Mouse (Mus musculus) hindbrain, embryonic 16.5 days (tissue): Measurements from ENCODE around the gene Sstr4. TPM values are rescaled to one million over a fixed set of nuclear protein-coding genes. Genes with fewer than 3 reads are reported as not detected.
A peak's percentile ranks its signal among the peaks of the same experiment; 100 is the strongest.

ENCODE experiments used
- ATAC-seq: fragments of 200-750 bp; cut with Nextera tagmentation; 2 replicates; pipeline ENCODE4 v1.8.0; 2017; ENCODE audit warnings: moderate TSS enrichment, moderate library complexity
- H3K27ac ChIP-seq: fragments of 300-500 bp; sonication (generic); 2 replicates; pipeline ENCODE4 v1.5.1; 2014; ENCODE audit warnings: low read depth, mild to moderate bottlenecking, control low read depth, low read length, moderate library complexity
- H3K27me3 ChIP-seq: fragments of 300-500 bp; sonication (generic); replicated peaks from 2 replicates; pipeline ENCODE4 v1.6.1; 2014; ENCODE audit warnings: low read length; ENCODE audit not compliant: control insufficient read depth, insufficient read depth
- H3K36me3 ChIP-seq: fragments of 300-500 bp; sonication (generic); 2 replicates; pipeline ENCODE4 v1.6.1; 2014; ENCODE audit warnings: mild to moderate bottlenecking, low read length, moderate library complexity, mixed read lengths; ENCODE audit not compliant: control insufficient read depth, insufficient read depth
- H3K4me1 ChIP-seq: fragments of 300-500 bp; sonication (generic); 2 replicates; pipeline ENCODE4 v1.6.1; 2014; ENCODE audit warnings: low read depth, low read length; ENCODE audit not compliant: control insufficient read depth, insufficient read depth
- H3K4me2 ChIP-seq: fragments of 300-500 bp; sonication (generic); 2 replicates; pipeline ENCODE4 v1.6.1; 2014; ENCODE audit warnings: mild to moderate bottlenecking, low read length, control low read depth, moderate library complexity
- H3K4me3 ChIP-seq: fragments of 300-500 bp; sonication (generic); 2 replicates; pipeline ENCODE4 v1.5.1; 2014; ENCODE audit warnings: mild to moderate bottlenecking, low read length, control low read depth, moderate library complexity
- H3K9ac ChIP-seq: fragments of 300-500 bp; sonication (generic); 2 replicates; pipeline ENCODE4 v1.6.1; 2014; ENCODE audit warnings: low read depth, mild to moderate bottlenecking, control low read depth, low read length, moderate library complexity
- H3K9me3 ChIP-seq: fragments of 300-500 bp; sonication (generic); 2 replicates; pipeline ENCODE4 v1.6.1; 2014; ENCODE audit warnings: mild to moderate bottlenecking, low read length, moderate library complexity; ENCODE audit not compliant: control insufficient read depth
- WGBS: fragments of 180-500 bp; shearing (Covaris S2); extraction: QIAGEN DNeasy Blood & Tissue Kit; methylation state at CpG from one replicate; pipeline ENCODE4 v1.1.7; 2014; 5-methylcytosine and 5-hydroxymethylcytosine counted together
- polyA plus RNA-seq: library from polyadenylated mRNA; unstranded; fragments of >200 nt; fragmentation: Nextera tagmentation; extraction: Ambion mirVana; gene quantifications from 2 replicates; pipeline ENCODE4 v1.2.1, GENCODE M21; 2015

The Sstr4 gene
- polyA plus RNA-seq, 1 experiment from 2014 or later = 4.2 TPM

GRCm38 (mm10) chr2:148406160-148406970, 11.2 kb downstream of the Sstr4 start:
- peak overlapping the region; percentile 65 for H3K4me2 ChIP-seq
- 9% methylated on average over 34 of the region's 34 CpGs for WGBS
- H3K4me1 ChIP-seq = peaks cover 21% of the 10 kb centered on the region
- peak; percentile 37; the same call in 1 of the 2 replicates for ATAC-seq
- H3K27ac ChIP-seq = no peak overlapping the region
- no peaks in the 10 kb centered on the region for H3K36me3 ChIP-seq
- H3K27me3 ChIP-seq = peaks cover 31% of the 10 kb centered on the region
- H3K4me3 ChIP-seq = peak overlapping the region; percentile 41
- H3K9me3 ChIP-seq = no peaks in the 10 kb centered on the region
- H3K9ac ChIP-seq = 0 out of 2 replicates have a peak overlapping the region, but pooled peaks have one; percentile 0

- peak; percentile 43 for ATAC-seq
- Histone ChIP-seq H3K36me3 (no peaks in the 10 kb centered on the region), H3K4me2 (peak overlapping the region; percentile 65), H3K9ac (peak overlapping the region; percentile 54), H3K4me1 (peaks cover 21% of the 10 kb centered on the region), H3K4me3 (peak overlapping the region; percentile 41), H3K9me3 (no peaks in the 10 kb centered on the region), H3K27ac (no peak overlapping the region), H3K27me3 (peaks cover 31% of the 10 kb centered on the region)
- 5% methylated on average over 55 of the region's 55 CpGs for WGBS
These were observed 12.1 kb downstream of the Sstr4 start for GRCm38 (mm10) chr2:148406971-148407869.

GRCm38 (mm10) chr2:148407870-148408760, 13.0 kb downstream of the Sstr4 start, which contains the start of gene Thbd:
Gene Thbd (minus strand): TSS chr2:148408188.
- H3K27me3 ChIP-seq = peaks cover 31% of the 10 kb centered on the region
- no peak within 1 kb of the TSS for H3K27ac ChIP-seq
- peak; percentile 55 for ATAC-seq

GRCm38 (mm10) chr2:148408761-148409120, 13.6 kb downstream of the Sstr4 start:
- 9% methylated on average over 6 of the region's 6 CpGs for WGBS
- H3K36me3 ChIP-seq = no peaks in the 10 kb centered on the region
- no peak overlapping the region for H3K4me3 ChIP-seq
- no peak; the same call in 1 of the 2 replicates for ATAC-seq
- peaks cover 21% of the 10 kb centered on the region for H3K4me1 ChIP-seq
- H3K27me3 ChIP-seq = peaks cover 31% of the 10 kb centered on the region
- no peak overlapping the region for H3K9ac ChIP-seq
- H3K27ac ChIP-seq = no peak overlapping the region
- H3K4me2 ChIP-seq = no peak overlapping the region; the same call in 1 of the 2 replicates
- H3K9me3 ChIP-seq = no peaks in the 10 kb centered on the region

More at GRCm38 (mm10) chr2:148407870-148408760, 13.0 kb downstream of the Sstr4 start, which contains the start of gene Thbd:
- WGBS = 2% methylated on average over 35 of the region's 35 CpGs
- Histone ChIP-seq H3K9ac (peak within 1 kb of the TSS; percentile 54), H3K4me3 (peak within 1 kb of the TSS; percentile 41), H3K4me1 (peaks cover 21% of the 10 kb centered on the region), H3K4me2 (peak within 1 kb of the TSS; percentile 65), H3K9me3 (no peaks in the 10 kb centered on the region), H3K36me3 (no peaks in the 10 kb centered on the region)

GRCm38 (mm10) chr2:148409141-148409540, 14.0 kb downstream of the Sstr4 start:
- Histone ChIP-seq H3K4me2 (no peak overlapping the region), H3K9ac (no peak overlapping the region), H3K4me1 (peaks cover 21% of the 10 kb centered on the region), H3K27ac (no peak overlapping the region), H3K27me3 (peaks cover 31% of the 10 kb centered on the region), H3K4me3 (no peak overlapping the region), H3K36me3 (no peaks in the 10 kb centered on the region), H3K9me3 (no peaks in the 10 kb centered on the region)
- 16% methylated on average over 9 of the region's 9 CpGs for WGBS
- peak; percentile 85 for ATAC-seq

GRCm38 (mm10) chr2:148409821-148410220, 14.7 kb downstream of the Sstr4 start:
- no peak overlapping the region for H3K4me2 ChIP-seq
- H3K9ac ChIP-seq = no peak overlapping the region
- H3K27me3 ChIP-seq = peaks cover 30% of the 10 kb centered on the region
- ATAC-seq = no peak
- no peak overlapping the region for H3K4me3 ChIP-seq
- 94% methylated on average over 1 of the region's 1 CpGs for WGBS
- no peaks in the 10 kb centered on the region for H3K36me3 ChIP-seq
- H3K9me3 ChIP-seq = no peaks in the 10 kb centered on the region
- no peak overlapping the region for H3K27ac ChIP-seq
- peaks cover 21% of the 10 kb centered on the region for H3K4me1 ChIP-seq

GRCm38 (mm10) chr2:148419151-148419550, 24.0 kb downstream of the Sstr4 start:
- H3K27ac ChIP-seq = no peak overlapping the region
- H3K27me3 ChIP-seq = no peaks in the 10 kb centered on the region
- no peak overlapping the region for H3K4me2 ChIP-seq
- H3K4me3 ChIP-seq = no peak overlapping the region
- no peak for ATAC-seq
- H3K36me3 ChIP-seq = no peaks in the 10 kb centered on the region
- no peaks in the 10 kb centered on the region for H3K9me3 ChIP-seq
- no peak overlapping the region for H3K9ac ChIP-seq
- H3K4me1 ChIP-seq = no peaks in the 10 kb centered on the region
- 80% methylated on average over 3 of the region's 3 CpGs for WGBS

GRCm38 (mm10) chr2:148419776-148420175, 24.6 kb downstream of the Sstr4 start:
- H3K9me3 ChIP-seq = no peaks in the 10 kb centered on the region
- H3K4me2 ChIP-seq = no peak overlapping the region
- H3K27ac ChIP-seq = no peak overlapping the region
- no peak overlapping the region for H3K9ac ChIP-seq
- no peaks in the 10 kb centered on the region for H3K36me3 ChIP-seq
- no peaks in the 10 kb centered on the region for H3K27me3 ChIP-seq
- H3K4me1 ChIP-seq = no peaks in the 10 kb centered on the region
- no peak overlapping the region for H3K4me3 ChIP-seq
- ATAC-seq = no peak
- WGBS = 87% methylated on average over 2 of the region's 2 CpGs
